Mouse (Mus musculus): ENCODE results near the gene Sla2. TPM values are rescaled to one million over a fixed set of nuclear protein-coding genes. Genes with fewer than 3 reads are reported as not detected.
"Not testable (repeated sequence)": the region's sequence is repeated elsewhere in the genome, so short reads cannot be mapped to it uniquely, and the experiment has no call there.

Sla2 gene
- polyA plus RNA-seq, 1 experiment from 2014 or later = 1.5 TPM

DNA sequence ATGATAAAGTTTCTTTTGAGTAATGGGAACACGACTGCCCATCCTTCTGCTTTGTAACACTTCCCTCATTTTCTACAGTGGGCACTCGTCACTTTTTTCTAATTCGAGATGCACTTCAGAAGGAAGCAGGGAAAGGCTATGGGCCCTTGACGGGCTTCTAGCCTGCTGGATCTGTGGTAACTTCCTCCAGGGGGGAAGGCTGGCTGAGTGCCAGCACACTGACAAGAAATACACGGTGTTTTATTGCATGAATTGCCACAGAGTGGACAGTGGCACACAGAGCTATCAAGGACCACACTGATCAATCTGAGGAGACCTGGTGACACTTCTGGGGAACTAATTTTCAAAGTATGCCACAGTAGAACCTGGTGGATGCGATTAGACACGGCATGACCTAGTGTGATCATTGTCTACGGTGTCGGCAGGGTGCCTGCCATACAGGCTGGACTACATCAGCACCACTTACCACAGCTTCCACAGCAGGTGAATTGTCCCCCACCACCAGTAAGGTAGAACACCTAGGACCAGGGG is 9.5 kb upstream of the Sla2 start:
- H3K27ac ChIP-seq (ENCODE audit: low read length) = no peak overlapping the region
- no peak overlapping the region for H3K9ac ChIP-seq (ENCODE audit: low read depth, low read length)
- peaks cover 18% of the 10 kb centered on the region for H3K4me1 ChIP-seq (ENCODE audit: control insufficient read depth, low read depth, low read length)
- H3K4me3 ChIP-seq (ENCODE audit: low read depth, low read length) = no peak overlapping the region
- H3K9me3 ChIP-seq (replicated peaks; ENCODE audit: control insufficient read depth, low read length) = no peaks in the 10 kb centered on the region
- no peaks in the 10 kb centered on the region for H3K36me3 ChIP-seq (ENCODE audit: control insufficient read depth, insufficient read depth)
- ATAC-seq (ENCODE audit: low read depth) = 0 out of 2 replicates have a peak, but pooled peaks have one; percentile 13
- H3K4me2 ChIP-seq (ENCODE audit: low read depth, low read length) = no peak overlapping the region
- 50% methylated on average over 9 of the region's 9 CpGs for WGBS (ENCODE audit: insufficient replicate concordance)
- no peaks in the 10 kb centered on the region; the same call in 1 of the 2 replicates for H3K27me3 ChIP-seq (ENCODE audit: control insufficient read depth, insufficient read depth, low read depth, low read length)

- no peak for ATAC-seq (ENCODE audit: low read depth)
- Histone ChIP-seq H3K36me3 (ENCODE audit: control insufficient read depth, insufficient read depth) (no peaks in the 10 kb centered on the region), H3K4me1 (ENCODE audit: control insufficient read depth, low read depth, low read length) (peaks cover 18% of the 10 kb centered on the region), H3K27ac (ENCODE audit: low read length) (no peak overlapping the region), H3K9ac (ENCODE audit: low read depth, low read length) (no peak overlapping the region), H3K4me2 (ENCODE audit: low read depth, low read length) (no peak overlapping the region), H3K4me3 (ENCODE audit: low read depth, low read length) (no peak overlapping the region), H3K27me3 (ENCODE audit: control insufficient read depth, insufficient read depth, low read depth, low read length) (no peaks in the 10 kb centered on the region; the same call in 1 of the 2 replicates), H3K9me3 (replicated peaks; ENCODE audit: control insufficient read depth, low read length) (no peaks in the 10 kb centered on the region)
- WGBS (ENCODE audit: insufficient replicate concordance) = 49% methylated on average over 15 of the region's 15 CpGs
These were observed 7.7 kb upstream of the Sla2 start for GRCm38 (mm10) chr2:156894496-156895265.

- Histone ChIP-seq H3K27me3 (ENCODE audit: control insufficient read depth, insufficient read depth, low read depth, low read length) (no peaks in the 10 kb centered on the region), H3K9me3 (replicated peaks; ENCODE audit: control insufficient read depth, low read length) (no peaks in the 10 kb centered on the region), H3K9ac (ENCODE audit: low read depth, low read length) (no peak overlapping the region), H3K27ac (ENCODE audit: low read length) (no peak overlapping the region), H3K4me1 (ENCODE audit: control insufficient read depth, low read depth, low read length) (peaks cover 11% of the 10 kb centered on the region), H3K36me3 (ENCODE audit: control insufficient read depth, insufficient read depth) (no peaks in the 10 kb centered on the region), H3K4me3 (ENCODE audit: low read depth, low read length) (no peak overlapping the region), H3K4me2 (ENCODE audit: low read depth, low read length) (no peak overlapping the region)
- 72% methylated on average over 6 of the region's 6 CpGs for WGBS (ENCODE audit: insufficient replicate concordance)
- no peak for ATAC-seq (ENCODE audit: low read depth)
These were observed 5.8 kb upstream of the Sla2 start for GRCm38 (mm10) chr2:156892821-156893220.

- Histone ChIP-seq H3K4me2 (ENCODE audit: low read depth, low read length) (no peak overlapping the region), H3K9me3 (replicated peaks; ENCODE audit: control insufficient read depth, low read length) (no peaks in the 10 kb centered on the region), H3K27ac (ENCODE audit: low read length) (no peak overlapping the region), H3K4me1 (ENCODE audit: control insufficient read depth, low read depth, low read length) (peaks cover 9% of the 10 kb centered on the region), H3K4me3 (ENCODE audit: low read depth, low read length) (no peak overlapping the region), H3K27me3 (ENCODE audit: control insufficient read depth, insufficient read depth, low read depth, low read length) (no peaks in the 10 kb centered on the region), H3K36me3 (ENCODE audit: control insufficient read depth, insufficient read depth) (no peaks in the 10 kb centered on the region), H3K9ac (ENCODE audit: low read depth, low read length) (no peak overlapping the region)
- 54% methylated on average over 3 of the region's 3 CpGs for WGBS (ENCODE audit: insufficient replicate concordance)
- no peak for ATAC-seq (ENCODE audit: low read depth)
These were observed 5.2 kb upstream of the Sla2 start for GRCm38 (mm10) chr2:156892240-156892639.

DNA sequence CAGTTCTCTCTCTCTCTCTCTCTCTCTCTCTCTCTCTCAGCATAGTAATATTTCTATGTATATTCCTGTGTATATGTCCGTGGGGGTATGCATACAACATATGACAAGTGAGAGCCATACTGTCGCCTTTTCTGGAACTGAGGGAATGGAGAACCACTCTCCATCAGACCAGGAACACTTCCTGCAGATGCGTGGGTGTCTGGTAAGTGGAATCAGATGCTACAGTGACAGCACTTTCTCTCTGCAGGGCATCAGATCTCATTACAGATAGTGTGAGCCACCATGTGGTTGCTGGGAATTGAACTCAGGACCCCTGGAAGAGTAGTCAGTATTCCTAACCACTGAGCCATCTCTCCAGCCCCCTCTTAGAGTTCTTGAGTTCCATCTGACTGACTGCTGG is 1.5 kb upstream of the Sla2 start:
- no peak overlapping the region for H3K9ac ChIP-seq (ENCODE audit: low read depth, low read length)
- H3K27ac ChIP-seq (ENCODE audit: low read length) = no peak overlapping the region
- H3K4me1 ChIP-seq (ENCODE audit: control insufficient read depth, low read depth, low read length) = peaks cover 11% of the 10 kb centered on the region
- H3K27me3 ChIP-seq (ENCODE audit: control insufficient read depth, insufficient read depth, low read depth, low read length) = no peaks in the 10 kb centered on the region
- no peaks in the 10 kb centered on the region for H3K36me3 ChIP-seq (ENCODE audit: control insufficient read depth, insufficient read depth)
- no peak for ATAC-seq (ENCODE audit: low read depth)
- 47% methylated on average over 3 of the region's 3 CpGs for WGBS (ENCODE audit: insufficient replicate concordance)
- no peak overlapping the region for H3K4me2 ChIP-seq (ENCODE audit: low read depth, low read length)
- no peaks in the 10 kb centered on the region for H3K9me3 ChIP-seq (replicated peaks; ENCODE audit: control insufficient read depth, low read length)
- H3K4me3 ChIP-seq (ENCODE audit: low read depth, low read length) = no peak overlapping the region

DNA sequence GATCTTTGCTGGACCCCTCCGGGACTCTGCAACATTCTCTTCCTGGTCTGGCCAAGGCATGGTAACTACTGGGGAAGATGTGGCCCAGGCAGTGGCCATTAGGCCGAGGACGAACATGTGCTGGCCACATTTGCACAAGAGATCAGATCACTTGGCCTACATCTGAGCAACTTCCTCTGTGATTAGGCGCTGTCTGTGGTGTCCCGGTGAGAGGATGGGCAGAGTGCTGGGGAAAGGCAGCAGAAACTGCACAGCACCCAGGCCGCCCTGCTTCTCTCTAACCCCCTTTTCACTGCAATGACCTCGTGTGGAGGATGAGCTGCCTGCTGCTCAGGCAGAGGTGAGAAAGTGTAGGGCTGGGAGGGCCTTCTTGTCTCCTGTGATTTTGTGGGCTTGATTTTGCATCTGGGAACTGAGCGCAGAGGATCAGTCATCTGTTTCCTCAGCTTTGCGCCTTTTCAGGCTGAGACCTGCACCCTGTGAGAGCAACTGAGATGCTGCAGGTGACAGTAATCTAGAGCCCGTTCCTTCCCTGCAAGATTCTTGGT is 834 bp downstream of the Sla2 start:
- ATAC-seq (ENCODE audit: low read depth) = no peak
- H3K9ac ChIP-seq (ENCODE audit: low read depth, low read length) = no peak overlapping the region
- H3K36me3 ChIP-seq (ENCODE audit: control insufficient read depth, insufficient read depth) = no peaks in the 10 kb centered on the region
- H3K4me1 ChIP-seq (ENCODE audit: control insufficient read depth, low read depth, low read length) = peaks cover 28% of the 10 kb centered on the region
- WGBS (ENCODE audit: insufficient replicate concordance) = 49% methylated on average over 10 of the region's 10 CpGs
- no peaks in the 10 kb centered on the region for H3K27me3 ChIP-seq (ENCODE audit: control insufficient read depth, insufficient read depth, low read depth, low read length)
- no peaks in the 10 kb centered on the region for H3K9me3 ChIP-seq (replicated peaks; ENCODE audit: control insufficient read depth, low read length)
- H3K27ac ChIP-seq (ENCODE audit: low read length) = no peak overlapping the region
- no peak overlapping the region for H3K4me3 ChIP-seq (ENCODE audit: low read depth, low read length)
- H3K4me2 ChIP-seq (ENCODE audit: low read depth, low read length) = no peak overlapping the region

DNA sequence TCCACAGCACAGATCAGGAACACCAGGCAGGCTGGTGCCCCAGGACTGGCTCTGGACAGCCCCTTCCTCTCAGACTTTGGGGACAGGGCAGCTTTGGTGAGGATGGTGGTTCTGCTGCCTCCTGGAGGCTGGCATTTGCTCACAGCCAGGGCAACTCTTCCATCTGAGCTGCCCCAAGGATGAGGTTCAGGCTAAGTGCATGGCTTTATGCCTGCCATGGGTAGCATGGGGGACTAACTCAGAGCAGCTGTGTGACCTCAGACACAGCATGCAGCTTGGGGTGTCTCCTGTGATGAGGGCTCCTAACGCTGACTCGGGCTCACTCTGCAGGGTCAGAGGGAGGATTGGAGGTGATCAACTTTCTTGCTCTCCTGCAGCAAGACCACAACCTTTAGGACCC is 1.3 kb downstream of the Sla2 start:
- H3K4me3 ChIP-seq (ENCODE audit: low read depth, low read length); H3K9me3 ChIP-seq (replicated peaks; ENCODE audit: control insufficient read depth, low read length); H3K36me3 ChIP-seq (ENCODE audit: control insufficient read depth, insufficient read depth); H3K4me2 ChIP-seq (ENCODE audit: low read depth, low read length); H3K27ac ChIP-seq (ENCODE audit: low read length); H3K27me3 ChIP-seq (ENCODE audit: control insufficient read depth, insufficient read depth, low read depth, low read length); H3K9ac ChIP-seq (ENCODE audit: low read depth, low read length); ATAC-seq (ENCODE audit: low read depth): not testable (repeated sequence)
- WGBS (ENCODE audit: insufficient replicate concordance) = 71% methylated on average over 2 of the region's 2 CpGs
- H3K4me1 ChIP-seq (ENCODE audit: control insufficient read depth, low read depth, low read length) = peaks cover 28% of the 10 kb centered on the region

- 54% methylated on average over 10 of the region's 10 CpGs for WGBS (ENCODE audit: insufficient replicate concordance)
- Histone ChIP-seq H3K27ac (ENCODE audit: low read length) (peak overlapping the region; percentile 59; the same call in 1 of the 2 replicates), H3K4me1 (ENCODE audit: control insufficient read depth, low read depth, low read length) (peaks cover 30% of the 10 kb centered on the region), H3K4me3 (ENCODE audit: low read depth, low read length) (no peak overlapping the region), H3K9ac (ENCODE audit: low read depth, low read length) (peak overlapping the region; percentile 36), H3K36me3 (ENCODE audit: control insufficient read depth, insufficient read depth) (no peaks in the 10 kb centered on the region), H3K27me3 (ENCODE audit: control insufficient read depth, insufficient read depth, low read depth, low read length) (no peaks in the 10 kb centered on the region), H3K9me3 (replicated peaks; ENCODE audit: control insufficient read depth, low read length) (no peaks in the 10 kb centered on the region), H3K4me2 (ENCODE audit: low read depth, low read length) (peak overlapping the region; percentile 21)
- peak; percentile 39 for ATAC-seq (ENCODE audit: low read depth)
These were observed 2.4 kb downstream of the Sla2 start for GRCm38 (mm10) chr2:156884396-156885211.
